Mouse (Mus musculus) forebrain, postnatal 0 days (tissue): ENCODE results near the gene Cysrt1. TPM values are rescaled to one million over a fixed set of nuclear protein-coding genes. Genes with fewer than 3 reads are reported as not detected.

ENCODE experiments used
- ATAC-seq: fragments of 200-750 bp; cut with Nextera tagmentation; 2 replicates; pipeline ENCODE4 v1.8.0; 2017; ENCODE audit warnings: mild to moderate bottlenecking, moderate library complexity
- DNase-seq: peaks from one replicate; pipeline ENCODE4 v3.0.0-alpha.2; 2015
- H3K27ac ChIP-seq: fragments of 300-500 bp; sonication (generic); 2 replicates; pipeline ENCODE4 v1.5.1; 2014; ENCODE audit warnings: low read depth, mild to moderate bottlenecking, antibody characterized with exemption, low read length, moderate library complexity, mixed read lengths
- H3K27me3 ChIP-seq: fragments of 300-500 bp; sonication (generic); 2 replicates; pipeline ENCODE4 v1.6.1; 2014; ENCODE audit warnings: mild to moderate bottlenecking, low read length, mixed read lengths; ENCODE audit not compliant: insufficient read depth
- H3K36me3 ChIP-seq: fragments of 300-500 bp; sonication (generic); 2 replicates; pipeline ENCODE4 v1.6.1; 2014; ENCODE audit warnings: mild to moderate bottlenecking, moderate library complexity; ENCODE audit not compliant: insufficient read depth
- H3K4me1 ChIP-seq: fragments of 300-500 bp; sonication (generic); 2 replicates; pipeline ENCODE4 v1.6.1; 2014; ENCODE audit warnings: antibody characterized with exemption; ENCODE audit not compliant: insufficient read depth
- H3K4me2 ChIP-seq: fragments of 300-500 bp; sonication (generic); 2 replicates; pipeline ENCODE4 v1.6.1; 2014; ENCODE audit warnings: low read depth, mild to moderate bottlenecking, moderate library complexity
- H3K4me3 ChIP-seq: fragments of 300-500 bp; sonication (generic); 2 replicates; pipeline ENCODE4 v1.5.1; 2014; ENCODE audit warnings: low read depth, low read length, mixed read lengths
- H3K9ac ChIP-seq: fragments of 300-500 bp; sonication (generic); 2 replicates; pipeline ENCODE4 v1.6.1; 2014; ENCODE audit warnings: mild to moderate bottlenecking
- H3K9me3 ChIP-seq: fragments of 300-500 bp; sonication (generic); 2 replicates; pipeline ENCODE4 v1.6.1; 2016; ENCODE audit warnings: low read length
- CTCF ChIP-seq: sonication (generic); IDR thresholded peaks from 2 replicates; pipeline ENCODE4 v1.5.1; 2016; ENCODE audit warnings: antibody characterized with exemption, control low read depth, low read depth
- WGBS: fragments of 180-500 bp; shearing (Covaris S2); extraction: QIAGEN DNeasy Blood & Tissue Kit; methylation state at CpG from one replicate; pipeline ENCODE4 v1.1.7; 2014; 5-methylcytosine and 5-hydroxymethylcytosine counted together
- polyA plus RNA-seq: library from polyadenylated mRNA; unstranded; fragments of >200 nt; fragmentation: Nextera tagmentation; extraction: Ambion mirVana; gene quantifications from 2 replicates; pipeline ENCODE4 v1.2.1, GENCODE M21; 2015
- total RNA-seq: library from RNA; depleted of rRNA; stranded (reverse); fragments of >200 nt; gene quantifications from 2 replicates; pipeline ENCODE4 v1.2.3, GENCODE M21; 2014

Gene Cysrt1
- total and polyA plus RNA-seq, 2 experiments from 2014 or later = not detected

GRCm38 (mm10) chr2:25197946-25198345 lies 44.3 kb downstream of the Cysrt1 start:
- H3K27me3 ChIP-seq = peaks cover 6% of the 10 kb centered on the region; the same call in 1 of the 2 replicates
- no peak overlapping the region for H3K4me3 ChIP-seq
- no peak overlapping the region for H3K27ac ChIP-seq
- no peaks in the 10 kb centered on the region for H3K9me3 ChIP-seq
- TF ChIP-seq CTCF = no peak
- no peaks in the 10 kb centered on the region for H3K4me1 ChIP-seq
- DNase-seq (no peak), ATAC-seq (no peak)
- H3K9ac ChIP-seq = no peak overlapping the region
- no peak overlapping the region for H3K4me2 ChIP-seq
- H3K36me3 ChIP-seq = peaks cover 49% of the 10 kb centered on the region

GRCm38 (mm10) chr2:25197191-25197590 lies 45.1 kb downstream of the Cysrt1 start:
- Histone ChIP-seq H3K4me2 (no peak overlapping the region), H3K9ac (no peak overlapping the region), H3K36me3 (peaks cover 42% of the 10 kb centered on the region), H3K4me1 (no peaks in the 10 kb centered on the region), H3K4me3 (no peak overlapping the region), H3K27me3 (peaks cover 6% of the 10 kb centered on the region; the same call in 1 of the 2 replicates), H3K27ac (no peak overlapping the region), H3K9me3 (no peaks in the 10 kb centered on the region)
- ATAC-seq = no peak
- TF ChIP-seq CTCF = no peak
- 19% methylated on average over 2 of the region's 2 CpGs for WGBS
- no peak for DNase-seq

- H3K9ac ChIP-seq = no peak within 1 kb of the TSS
- peaks cover 35% of the 10 kb centered on the region for H3K36me3 ChIP-seq
- no peak within 1 kb of the TSS for H3K4me3 ChIP-seq
- H3K27ac ChIP-seq = no peak within 1 kb of the TSS
- H3K9me3 ChIP-seq = no peaks in the 10 kb centered on the region
- H3K4me1 ChIP-seq = no peaks in the 10 kb centered on the region
- no peak for TF ChIP-seq CTCF
- DNase-seq (no peak), ATAC-seq (no peak)
- WGBS = 21% methylated on average over 8 of the region's 8 CpGs
- H3K27me3 ChIP-seq = peaks cover 6% of the 10 kb centered on the region; the same call in 1 of the 2 replicates
- H3K4me2 ChIP-seq = no peak within 1 kb of the TSS
These were observed 45.9 kb downstream of the Cysrt1 start, which contains the start of gene Tor4a for GRCm38 (mm10) chr2:25196172-25196954. Tor4a (minus strand) TSS chr2:25196886.

GRCm38 (mm10) chr2:25195211-25196156 lies 46.8 kb downstream of the Cysrt1 start:
- Histone ChIP-seq H3K27me3 (peaks cover 6% of the 10 kb centered on the region; the same call in 1 of the 2 replicates), H3K36me3 (peaks cover 27% of the 10 kb centered on the region), H3K27ac (no peak overlapping the region), H3K9me3 (no peaks in the 10 kb centered on the region), H3K4me3 (no peak overlapping the region), H3K4me1 (no peaks in the 10 kb centered on the region), H3K9ac (no peak overlapping the region), H3K4me2 (no peak overlapping the region)
- ATAC-seq = no peak
- 28% methylated on average over 55 of the region's 55 CpGs for WGBS
- DNase-seq = no peak
- TF ChIP-seq CTCF = no peak

- DNase-seq = no peak
These were observed 47.6 kb downstream of the Cysrt1 start for GRCm38 (mm10) chr2:25194486-25195171.

GRCm38 (mm10) chr2:25194006-25194405 lies 48.2 kb downstream of the Cysrt1 start:
- H3K27me3 ChIP-seq = peaks cover 6% of the 10 kb centered on the region; the same call in 1 of the 2 replicates
- no peak overlapping the region for H3K9ac ChIP-seq
- no peaks in the 10 kb centered on the region for H3K4me1 ChIP-seq
- 77% methylated on average over 5 of the region's 5 CpGs for WGBS
- no peak for DNase-seq
- H3K4me3 ChIP-seq = no peak overlapping the region
- no peaks in the 10 kb centered on the region for H3K9me3 ChIP-seq
- H3K4me2 ChIP-seq = no peak overlapping the region
- TF ChIP-seq CTCF = no peak
- no peak overlapping the region for H3K27ac ChIP-seq
- H3K36me3 ChIP-seq = peaks cover 12% of the 10 kb centered on the region
- ATAC-seq = no peak

More at GRCm38 (mm10) chr2:25194486-25195171, 47.6 kb downstream of the Cysrt1 start:
- Histone ChIP-seq H3K9me3 (no peaks in the 10 kb centered on the region), H3K27me3 (peaks cover 6% of the 10 kb centered on the region; the same call in 1 of the 2 replicates), H3K4me1 (no peaks in the 10 kb centered on the region), H3K4me2 (no peak overlapping the region), H3K36me3 (peaks cover 18% of the 10 kb centered on the region), H3K9ac (no peak overlapping the region), H3K4me3 (no peak overlapping the region), H3K27ac (no peak overlapping the region)
- WGBS = 84% methylated on average over 17 of the region's 17 CpGs
- ATAC-seq = no peak
- no peak for TF ChIP-seq CTCF
